Mouse (Mus musculus): ENCODE data around the gene Kcnab1.

DNA sequence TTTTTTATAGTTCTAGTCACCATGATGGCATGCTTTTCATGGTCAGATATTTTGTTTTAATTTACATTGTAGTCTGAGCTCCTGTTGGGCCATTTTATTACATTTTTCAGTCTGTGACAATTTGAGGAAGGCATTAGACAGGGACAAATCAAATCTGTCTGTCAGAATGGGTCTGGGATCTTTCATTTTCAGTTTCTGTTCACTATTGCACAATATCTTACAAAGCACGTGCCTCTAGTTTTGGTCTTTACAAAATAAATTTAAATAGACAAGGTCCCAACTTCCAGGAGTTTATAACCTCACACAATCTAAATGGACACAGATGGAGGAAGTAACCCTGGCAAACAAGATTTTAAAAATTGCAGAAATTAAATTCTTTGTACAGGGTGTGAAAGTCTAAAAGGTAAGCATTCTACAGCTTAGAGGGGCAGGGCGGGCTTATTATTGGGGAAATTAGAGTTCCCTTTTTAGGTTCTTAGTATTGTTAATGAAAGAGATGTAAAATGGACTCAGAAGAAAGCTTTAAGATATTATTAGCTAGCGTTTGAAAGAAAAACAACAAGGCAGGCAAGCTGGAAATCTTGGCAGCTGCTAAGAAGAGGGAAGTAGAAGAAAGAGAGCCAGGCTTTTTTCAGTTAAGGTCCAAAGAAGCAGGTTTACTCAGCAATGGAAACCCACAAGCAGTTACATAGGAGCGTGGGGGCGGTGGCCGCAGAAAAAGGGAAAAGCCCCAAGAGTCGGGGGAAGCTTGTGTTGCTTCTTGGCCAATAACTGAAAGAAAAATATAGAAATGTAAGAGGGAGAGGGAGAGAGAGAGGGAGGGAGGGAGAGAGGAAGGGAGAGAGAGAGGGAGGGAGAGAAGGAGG, 78.9 kb downstream of the Kcnab1 start:
- TF ChIP-seq MAX (IDR thresholded peaks at IDR 0.05) (no peak), CTCF (IDR thresholded peaks at IDR 0.05; ENCODE audit: control insufficient read depth, insufficient read depth, insufficient read length) (no peak), CEBPB (IDR thresholded peaks at IDR 0.05; ENCODE audit: low read depth) (peak; percentile 65), USF1 (IDR thresholded peaks at IDR 0.05; ENCODE audit: low read depth) (no peak)

Measured in C2C12 (cell line).